Mouse (Mus musculus): ENCODE measurements at regions not wholly inside any gene's neighbourhood (a gene's known extent, or its start where the extent isn't known, plus 50 kb on each side); places are given as distances from the start of the nearest gene placed in this dataset.

- TF ChIP-seq ZNF384 (IDR thresholded peaks at IDR 0.05; ENCODE audit: low read depth, low read length) (no peak; the same call in 1 of the 2 replicates), CTCF (conservative IDR thresholded peaks at IDR 0.05 in 1 of 2, IDR thresholded peaks at IDR 0.05 in 1 of 2; ENCODE audit: low read depth in 2 of 2, low read length in 2 of 2) (no peak), SIN3A (IDR thresholded peaks at IDR 0.05; ENCODE audit: low read length) (no peak), TCF12 (IDR thresholded peaks at IDR 0.05; ENCODE audit: low read depth, low read length) (no peak), MXI1 (IDR thresholded peaks at IDR 0.05; ENCODE audit: low read depth, low read length) (no peak), RAD21 (IDR thresholded peaks at IDR 0.05; ENCODE audit: low read depth, low read length) (no peak), ZC3H11A (IDR thresholded peaks at IDR 0.05; ENCODE audit: low read depth, low read length) (no peak), MAFK (IDR thresholded peaks at IDR 0.05; ENCODE audit: insufficient replicate concordance, low read length) (no peak), USF2 (conservative IDR thresholded peaks at IDR 0.05; ENCODE audit: low read depth, low read length) (no peak), POLR2AphosphoS2 (IDR thresholded peaks at IDR 0.05; ENCODE audit: low read depth, low read length) (no peak), JUND (conservative IDR thresholded peaks at IDR 0.05; ENCODE audit: low read depth, low read length) (no peak), ETS1 (conservative IDR thresholded peaks at IDR 0.05; ENCODE audit: low read depth, low read length) (peak; percentile 69), NELFE (IDR thresholded peaks at IDR 0.05; ENCODE audit: low read depth, low read length) (no peak)
These were observed 53.3 kb upstream of the Fgf16 start for GRCm38 (mm10) chrX:105710676-105711241.
